Mouse (Mus musculus) erythroblast, embryonic 14.5 days (primary cell): ENCODE measurements around the gene Olfr231.

ENCODE experiments used
- GATA1 ChIP-seq: IDR thresholded peaks from 2 replicates; pipeline ENCODE4 v1.6.1; 2012; ENCODE audit warnings: low read length, inconsistent platforms, mixed read lengths
- TAL1 ChIP-seq: IDR thresholded peaks from 3 replicates; pipeline ENCODE4 v1.6.1; 2012; ENCODE audit warnings: low read length, inconsistent platforms, mixed read lengths

- TF ChIP-seq TAL1 (no peak), GATA1 (no peak)
Measured at GRCm38 (mm10) chr1:174141384-174141783, 20.4 kb upstream of the Olfr231 start.
